Mouse (Mus musculus) kidney, adult 2 months (tissue): Measurements from ENCODE around the gene Rnft2.

ENCODE experiments used
- CTCF ChIP-seq: fragments of 200-500 bp; conservative IDR thresholded peaks from 2 replicates; pipeline ENCODE4 v1.5.1; 2011; ENCODE audit warnings: low read depth, mild to moderate bottlenecking, control low read depth, low read length, moderate library complexity, mixed read lengths; ENCODE audit not compliant: insufficient read depth, insufficient read length
- POLR2A ChIP-seq: fragments of 200-500 bp; IDR thresholded peaks from one replicate; pipeline ENCODE4 v1.6.1; 2011; ENCODE audit warnings: low read depth, low read length, control low read depth

DNA sequence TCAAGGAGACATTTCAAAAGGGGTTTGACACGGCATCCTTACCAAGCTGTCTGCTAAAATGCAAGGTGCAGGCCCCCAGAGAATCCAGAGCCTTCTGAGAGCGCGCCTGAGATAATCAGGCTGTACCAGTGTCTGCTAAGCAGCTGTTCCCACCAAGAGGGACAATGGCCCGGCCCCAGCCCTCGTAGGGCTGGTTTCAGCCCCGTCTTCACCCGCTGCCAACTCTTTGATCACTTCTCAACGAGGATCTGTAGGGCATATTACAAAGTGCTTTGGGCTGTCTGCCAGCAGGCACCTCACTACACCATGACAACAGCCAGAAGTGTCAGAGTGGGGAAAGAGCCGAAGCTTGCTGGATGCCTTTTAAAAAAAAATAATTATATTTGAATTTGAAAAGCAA is 29.6 kb upstream of the Rnft2 start:
- TF ChIP-seq POLR2A (no peak), CTCF (no peak)
